ENCODE assay signal across 25 mouse cellular contexts in genomic region chr1:179116729-179117663, GRCm38 (mm10).
DNase-seq lines count a peak whose midpoint lies in the region; ATAC-seq lines count a peak whose summit lies in the region.
"Had no signal": no experiment of that assay in that cellular context is flagged by ENCODE, and none has a peak within 500 bp of the region (broad histone marks: within the 10 kb centered on the region; RNA-seq: fewer than 3 reads in every experiment).

No protein-coding gene starts in this region.

- H3K9me3 ChIP-seq in embryonic facial prominence, embryonic 13.5 days: 0 out of 2 replicates have a peak, but pooled peaks cover 2% of the 10 kb centered on the region
- peaks cover 4% of the 10 kb centered on the region; the same call in 1 of the 2 replicates for H3K9me3 ChIP-seq in embryonic facial prominence, embryonic 10.5 days
- H3K9me3 ChIP-seq in liver, embryonic 12.5 days (replicated peaks): peaks cover 6% of the 10 kb centered on the region; the same call in 1 of the 2 replicates
- H3K9me3 ChIP-seq: embryonic facial prominence, embryonic 12.5 days; hindbrain, embryonic 12.5 days; stomach, embryonic 15.5 days had no signal

- DNase-seq in embryonic facial prominence, embryonic 10.5 days (ENCODE audit: low spot score): no peak
- DNase-seq in frontal cortex, postnatal 36 days (ENCODE audit: low spot score in 2 of 2): no peak
- no peak for DNase-seq in testis, postnatal 10 days (ENCODE audit: low spot score)
- no peak for DNase-seq in cerebellum, adult 9-10 months
- DNase-seq: cerebellum, adult 8-10 months; gastrocnemius, adult 2 months; kidney, adult 8-10 months; kidney, postnatal 14 days; layer of hippocampus, postnatal 36 days; lung, postnatal 10 days; right cerebral cortex, postnatal 25 days; thymus, adult 2 months had no signal

- no peak for ATAC-seq in embryonic facial prominence, embryonic 13.5 days (ENCODE audit: insufficient number of reproducible peaks, insufficient read depth, low FRiP score, low TSS enrichment, low read depth)
- peak; percentile 74 for ATAC-seq in common myeloid progenitor, adult 5-6 weeks (replicated peaks; ENCODE audit: low read depth, poor library complexity, severe bottlenecking)
- ATAC-seq in liver, embryonic 12.5 days: peak; percentile 71
- peak; percentile 79 for ATAC-seq in megakaryocyte progenitor cell, adult 5-6 weeks (replicated peaks; ENCODE audit: poor library complexity)
- ATAC-seq: CD4-positive, CD25-positive, alpha-beta regulatory T cell, adult 4 months; inflammation-experienced regulatory T-cells, adult 6 months; midbrain, embryonic 16.5 days had no signal

- H3K4me2 ChIP-seq in embryonic facial prominence, embryonic 13.5 days: no peak overlapping the region
- H3K4me2 ChIP-seq in liver, embryonic 12.5 days: peak overlapping the region; percentile 44
- H3K4me2 ChIP-seq: embryonic facial prominence, embryonic 12.5 days; heart, embryonic 12.5 days; hindbrain, embryonic 12.5 days; stomach, embryonic 15.5 days had no signal

- 0 out of 2 replicates have a peak, but pooled peaks cover 7% of the 10 kb centered on the region for H3K36me3 ChIP-seq in embryonic facial prominence, embryonic 13.5 days
- H3K36me3 ChIP-seq in embryonic facial prominence, embryonic 10.5 days (replicated peaks): no peaks in the 10 kb centered on the region
- H3K36me3 ChIP-seq in liver, embryonic 12.5 days: no peaks in the 10 kb centered on the region
- H3K36me3 ChIP-seq: embryonic facial prominence, embryonic 12.5 days; heart, embryonic 12.5 days; hindbrain, embryonic 12.5 days; stomach, embryonic 15.5 days had no signal

- no peaks in the 10 kb centered on the region for H3K27me3 ChIP-seq in embryonic facial prominence, embryonic 13.5 days
- no peaks in the 10 kb centered on the region for H3K27me3 ChIP-seq in embryonic facial prominence, embryonic 10.5 days (replicated peaks; ENCODE audit: low read depth, poor library complexity, severe bottlenecking)
- no peaks in the 10 kb centered on the region for H3K27me3 ChIP-seq in liver, embryonic 12.5 days (replicated peaks)
- H3K27me3 ChIP-seq: embryonic facial prominence, embryonic 12.5 days; heart, embryonic 12.5 days; hindbrain, embryonic 12.5 days; megakaryocyte, embryonic 14.5 days; stomach, embryonic 15.5 days had no signal

- peak overlapping the region; percentile 7; the same call in 1 of the 2 replicates for H3K27ac ChIP-seq in embryonic facial prominence, embryonic 13.5 days
- H3K27ac ChIP-seq in embryonic facial prominence, embryonic 10.5 days (replicated peaks): no peak overlapping the region; the same call in 1 of the 2 replicates
- peak overlapping the region; percentile 64 for H3K27ac ChIP-seq in liver, embryonic 12.5 days
- H3K27ac ChIP-seq: embryonic facial prominence, embryonic 12.5 days; gastrocnemius, adult 2 months; hindbrain, embryonic 12.5 days; layer of hippocampus, adult 2 months; stomach, embryonic 15.5 days had no signal

- H3K9ac ChIP-seq in embryonic facial prominence, embryonic 13.5 days: no peak overlapping the region
- H3K9ac ChIP-seq in liver, embryonic 12.5 days: no peak overlapping the region; the same call in 1 of the 2 replicates
- H3K9ac ChIP-seq: embryonic facial prominence, embryonic 12.5 days; heart, embryonic 12.5 days; hindbrain, embryonic 12.5 days; stomach, embryonic 15.5 days had no signal

- no peak overlapping the region for H3K4me3 ChIP-seq in embryonic facial prominence, embryonic 13.5 days
- H3K4me3 ChIP-seq in embryonic facial prominence, embryonic 10.5 days: no peak overlapping the region
- H3K4me3 ChIP-seq in liver, embryonic 12.5 days: no peak overlapping the region
- H3K4me3 ChIP-seq: embryonic facial prominence, embryonic 12.5 days; gastrocnemius, adult 2 months; heart, embryonic 12.5 days; hindbrain, embryonic 12.5 days; layer of hippocampus, adult 2 months; megakaryocyte, embryonic 14.5 days; stomach, embryonic 15.5 days had no signal

- WGBS in embryonic facial prominence, embryonic 13.5 days: 78% methylated on average over 10 of the region's 10 CpGs
- 83% methylated on average over 10 of the region's 10 CpGs for WGBS in embryonic facial prominence, embryonic 10.5 days
- 21% methylated on average over 10 of the region's 10 CpGs for WGBS in liver, embryonic 12.5 days (ENCODE audit: insufficient replicate concordance)

- peaks cover 14% of the 10 kb centered on the region for H3K4me1 ChIP-seq in embryonic facial prominence, embryonic 13.5 days
- peaks cover 17% of the 10 kb centered on the region for H3K4me1 ChIP-seq in embryonic facial prominence, embryonic 10.5 days
- peaks cover 23% of the 10 kb centered on the region for H3K4me1 ChIP-seq in liver, embryonic 12.5 days
- H3K4me1 ChIP-seq: embryonic facial prominence, embryonic 12.5 days had no signal
